26 mouse cellular contexts compared by ENCODE assay signal in the genomic region with DNA sequence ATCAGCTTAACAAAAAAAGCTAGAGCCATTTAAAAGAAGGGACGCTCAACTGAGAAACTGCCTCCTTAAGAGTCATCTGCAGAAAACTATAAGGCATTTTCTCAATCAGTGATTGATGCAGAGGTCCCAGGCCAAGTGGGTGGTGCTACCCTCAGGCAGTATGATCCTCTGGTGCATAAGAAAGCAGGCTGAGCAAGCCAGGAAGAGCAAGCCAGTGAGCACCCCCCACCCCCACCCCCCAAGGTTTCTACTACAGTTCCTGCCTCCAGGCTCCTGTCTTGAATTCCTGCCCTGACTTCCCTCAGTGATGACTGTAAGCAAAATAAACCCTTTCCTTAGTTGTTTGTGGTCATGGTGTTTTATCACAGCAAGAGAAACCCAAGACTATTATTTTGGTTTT.
"Had no signal": no experiment of that assay in that cellular context is flagged by ENCODE, and none has a peak within 500 bp of the region (broad histone marks: within the 10 kb centered on the region; RNA-seq: fewer than 3 reads in every experiment).

No protein-coding gene starts in this region.

- H3K4me1 ChIP-seq: heart, embryonic 10.5 days; heart, embryonic 12.5 days; hindbrain, embryonic 10.5 days; hindbrain, embryonic 12.5 days; intestine, embryonic 15.5 days; limb, embryonic 10.5 days; limb, embryonic 12.5 days; liver, embryonic 13.5 days; liver, embryonic 15.5 days had no signal

- H3K9me3 ChIP-seq: heart, embryonic 10.5 days; heart, embryonic 12.5 days; hindbrain, embryonic 10.5 days; hindbrain, embryonic 12.5 days; intestine, embryonic 15.5 days; limb, embryonic 10.5 days; limb, embryonic 12.5 days; liver, embryonic 13.5 days; liver, embryonic 15.5 days had no signal

- H3K9ac ChIP-seq: heart, embryonic 12.5 days; hindbrain, embryonic 12.5 days; hindbrain, embryonic 14.5 days; intestine, embryonic 15.5 days; limb, embryonic 12.5 days; liver, embryonic 13.5 days; liver, embryonic 15.5 days had no signal

- H3K27me3 ChIP-seq: heart, embryonic 12.5 days; hindbrain, embryonic 12.5 days; intestine, embryonic 15.5 days; limb, embryonic 12.5 days; liver, embryonic 13.5 days; liver, embryonic 15.5 days had no signal

- DNase-seq: gastrocnemius, adult 2 months; gastrocnemius, postnatal 10 days; gastrocnemius, postnatal 25 days; heart, postnatal 10 days; heart, postnatal 4 days; kidney, adult 18-20 months; kidney, adult 8-10 months; kidney, postnatal 10 days; kidney, postnatal 25 days; kidney, postnatal 4 days; liver; liver, embryonic 13.5 days had no signal

- H3K27ac ChIP-seq: gastrocnemius, adult 2 months; heart, embryonic 10.5 days; hindbrain, embryonic 10.5 days; hindbrain, embryonic 12.5 days; hindbrain, embryonic 14.5 days; intestine, embryonic 15.5 days; layer of hippocampus, adult 2 months; left cerebral cortex, adult 2 months; limb, embryonic 10.5 days; limb, embryonic 12.5 days; liver, embryonic 13.5 days; liver, embryonic 15.5 days had no signal

- H3K4me3 ChIP-seq: gastrocnemius, adult 2 months; heart, embryonic 10.5 days; heart, embryonic 12.5 days; hindbrain, embryonic 10.5 days; hindbrain, embryonic 12.5 days; intestine, embryonic 15.5 days; layer of hippocampus, adult 2 months; left cerebral cortex, adult 2 months; limb, embryonic 10.5 days; limb, embryonic 12.5 days; liver, embryonic 13.5 days; liver, embryonic 15.5 days had no signal

- ATAC-seq: hindbrain, embryonic 16.5 days; inflammation-experienced regulatory T-cells, adult 6 months; intestine, embryonic 15.5 days; intestine, postnatal 0 days had no signal
